ENCODE assay signal across 8 mouse cellular contexts in genomic region chr11:118247359-118248095, GRCm38 (mm10). TPM values are rescaled to one million over a fixed set of nuclear protein-coding genes. Genes with fewer than 3 reads are reported as not detected.
A peak's percentile ranks its signal among the peaks of the same experiment; 100 is the strongest.
DNase-seq lines count a peak whose midpoint lies in the region; ATAC-seq lines count a peak whose summit lies in the region.

No protein-coding gene starts in this region.

- peak; percentile 76 for DNase-seq in MN1 (ENCODE audit: low spot score)
- peak; percentile 14 for DNase-seq in c-Kit-positive CD71-positive TER-119-negative erythroid progenitor cells, embryonic 14.5 days (ENCODE audit: low read depth)
- DNase-seq in heart, postnatal 36 days: peak; percentile 69 to 75
- peak; percentile 22 to 79 for DNase-seq in left cerebral cortex, postnatal 10 days (ENCODE audit: extremely low spot score in 1 of 2, low spot score in 2 of 2)
- DNase-seq in right cerebral cortex, postnatal 25 days: peak; percentile 23
- DNase-seq in yolk sac, embryonic 10.5 days (ENCODE audit: low spot score): peak; percentile 53

- H3K4me1 ChIP-seq in forebrain, embryonic 12.5 days: peaks cover 20% of the 10 kb centered on the region
- H3K4me1 ChIP-seq in megakaryocyte, embryonic 14.5 days: peaks cover 40% of the 10 kb centered on the region

- ATAC-seq in forebrain, embryonic 12.5 days (ENCODE audit: low FRiP score): peak; percentile 15

- H3K9me3 ChIP-seq in forebrain, embryonic 12.5 days: no peaks in the 10 kb centered on the region
- no peaks in the 10 kb centered on the region for H3K9me3 ChIP-seq in megakaryocyte, embryonic 14.5 days

- H3K27ac ChIP-seq in forebrain, embryonic 12.5 days: no peak overlapping the region

- no peaks in the 10 kb centered on the region for H3K36me3 ChIP-seq in forebrain, embryonic 12.5 days (replicated peaks)
- H3K36me3 ChIP-seq in megakaryocyte, embryonic 14.5 days (replicated peaks; ENCODE audit: low read length): no peaks in the 10 kb centered on the region

- H3K4me2 ChIP-seq in forebrain, embryonic 12.5 days: peak overlapping the region; percentile 90

- peak overlapping the region; percentile 67 for H3K4me3 ChIP-seq in forebrain, embryonic 12.5 days (replicated peaks)
- H3K4me3 ChIP-seq in megakaryocyte, embryonic 14.5 days (replicated peaks): peak overlapping the region; percentile 98

- WGBS in forebrain, embryonic 12.5 days: 3% methylated on average over 43 of the region's 43 CpGs

- H3K9ac ChIP-seq in forebrain, embryonic 12.5 days: peak overlapping the region; percentile 80

- intact Hi-C loops in heart, postnatal 36 days (cut with DNase I): no loop called here
- intact Hi-C loops in left cerebral cortex, postnatal 10 days (cut with DNase I): no loop called here

- peaks cover 8% of the 10 kb centered on the region for H3K27me3 ChIP-seq in forebrain, embryonic 12.5 days
- H3K27me3 ChIP-seq in megakaryocyte, embryonic 14.5 days (replicated peaks): no peaks in the 10 kb centered on the region

RNA-seq across cellular contexts. Expression of gene Cyth1, which starts 0.9 kb away (rescaled TPM):
- polyA plus RNA-seq in forebrain, embryonic 12.5 days (2016; fragmentation: Nextera tagmentation; extraction: Ambion mirVana): 24.0 and 24.9 TPM in 2 replicates
- total RNA-seq in heart, postnatal 36 days (2021): 10 to 100 TPM; 45.6 to 51.6 TPM
- total RNA-seq in left cerebral cortex, postnatal 10 days (2021): 10 to 100 TPM; 64.2 to 66.8 TPM
- 4.4 and 9.3 TPM in 2 replicates for polyA plus RNA-seq in megakaryocyte, embryonic 14.5 days (2012; ENCODE audit: insufficient read depth, low replicate concordance)

RNA-seq across cellular contexts. Expression of gene Usp36, which starts 42.5 kb away (rescaled TPM):
- polyA plus RNA-seq in forebrain, embryonic 12.5 days (2016; fragmentation: Nextera tagmentation; extraction: Ambion mirVana): 17.1 and 19.6 TPM in 2 replicates
- total RNA-seq in heart, postnatal 36 days (2021): 10 to 100 TPM; 12.6 to 15.2 TPM
- total RNA-seq in left cerebral cortex, postnatal 10 days (2021): 10 to 100 TPM; 24.9 to 27.4 TPM
- polyA plus RNA-seq in megakaryocyte, embryonic 14.5 days (2012; ENCODE audit: insufficient read depth, low replicate concordance): 14.8 and 17.4 TPM in 2 replicates

Comparison
In these comparisons a context has a peak if more than half of its experiments do, and no peak if none do; other contexts are left out.
1. DNase-seq: peak in every context shown above with its lines; median percentile 76 in MN1; 72 in heart, postnatal 36 days; 53 in yolk sac, embryonic 10.5 days; 50 in left cerebral cortex, postnatal 10 days; 23 in right cerebral cortex, postnatal 25 days; 14 in c-Kit-positive CD71-positive TER-119-negative erythroid progenitor cells, embryonic 14.5 days.